Mouse (Mus musculus): ENCODE measurements around the gene Jhy. TPM values are rescaled to one million over a fixed set of nuclear protein-coding genes. Genes with fewer than 3 reads are reported as not detected.

Gene Jhy
- polyA plus RNA-seq, 1 experiment: 0.51 TPM

GRCm38 (mm10) chr9:40877146-40877880 is 86.6 kb downstream of the Jhy start:
- no peak for TF ChIP-seq CTCF (IDR thresholded peaks at IDR 0.05; ENCODE audit: borderline replicate concordance, insufficient read depth, low read depth, low read length)
- TF ChIP-seq POLR2A (IDR thresholded peaks at IDR 0.05; ENCODE audit: borderline replicate concordance, insufficient read depth, low read length): no peak
- DNase-seq: no peak
- H3K27ac ChIP-seq (ENCODE audit: insufficient read depth, low read length): no peak overlapping the region
- WGBS: 2% methylated on average over 42 of the region's 42 CpGs
- no peak overlapping the region for H3K4me3 ChIP-seq (replicated peaks; ENCODE audit: insufficient read depth, low read depth, low read length)
- H3K27me3 ChIP-seq (ENCODE audit: control insufficient read depth, insufficient read depth, low read length): peaks cover 24% of the 10 kb centered on the region; the same call in 1 of the 2 replicates
- H3K4me1 ChIP-seq (ENCODE audit: control insufficient read depth, insufficient read depth, low read length): no peaks in the 10 kb centered on the region

GRCm38 (mm10) chr9:40876693-40877092 is 87.2 kb downstream of the Jhy start:
- no peak for DNase-seq
- no peak for TF ChIP-seq CTCF (IDR thresholded peaks at IDR 0.05; ENCODE audit: borderline replicate concordance, insufficient read depth, low read depth, low read length)
- TF ChIP-seq POLR2A (IDR thresholded peaks at IDR 0.05; ENCODE audit: borderline replicate concordance, insufficient read depth, low read length): no peak
- no peaks in the 10 kb centered on the region for H3K4me1 ChIP-seq (ENCODE audit: control insufficient read depth, insufficient read depth, low read length)
- H3K27me3 ChIP-seq (ENCODE audit: control insufficient read depth, insufficient read depth, low read length): peaks cover 25% of the 10 kb centered on the region; the same call in 1 of the 2 replicates
- 7% methylated on average over 5 of the region's 5 CpGs for WGBS
- no peak overlapping the region for H3K4me3 ChIP-seq (replicated peaks; ENCODE audit: insufficient read depth, low read depth, low read length)
- H3K27ac ChIP-seq (ENCODE audit: insufficient read depth, low read length): no peak overlapping the region

GRCm38 (mm10) chr9:40876164-40876563 is 87.8 kb downstream of the Jhy start:
- no peak for TF ChIP-seq CTCF (IDR thresholded peaks at IDR 0.05; ENCODE audit: borderline replicate concordance, insufficient read depth, low read depth, low read length)
- no peak for TF ChIP-seq POLR2A (IDR thresholded peaks at IDR 0.05; ENCODE audit: borderline replicate concordance, insufficient read depth, low read length)
- WGBS: 2% methylated on average over 29 of the region's 29 CpGs
- no peak overlapping the region for H3K4me3 ChIP-seq (replicated peaks; ENCODE audit: insufficient read depth, low read depth, low read length)
- H3K27ac ChIP-seq (ENCODE audit: insufficient read depth, low read length): no peak overlapping the region
- no peak for DNase-seq
- H3K4me1 ChIP-seq (ENCODE audit: control insufficient read depth, insufficient read depth, low read length): no peaks in the 10 kb centered on the region
- peaks cover 26% of the 10 kb centered on the region; the same call in 1 of the 2 replicates for H3K27me3 ChIP-seq (ENCODE audit: control insufficient read depth, insufficient read depth, low read length)

GRCm38 (mm10) chr9:40875431-40875830 is 88.5 kb downstream of the Jhy start:
- Histone ChIP-seq H3K4me3 (replicated peaks; ENCODE audit: insufficient read depth, low read depth, low read length) (no peak overlapping the region), H3K4me1 (ENCODE audit: control insufficient read depth, insufficient read depth, low read length) (no peaks in the 10 kb centered on the region), H3K27ac (ENCODE audit: insufficient read depth, low read length) (no peak overlapping the region), H3K27me3 (ENCODE audit: control insufficient read depth, insufficient read depth, low read length) (peaks cover 26% of the 10 kb centered on the region; the same call in 1 of the 2 replicates)
- TF ChIP-seq POLR2A (IDR thresholded peaks at IDR 0.05; ENCODE audit: borderline replicate concordance, insufficient read depth, low read length) (no peak), CTCF (IDR thresholded peaks at IDR 0.05; ENCODE audit: borderline replicate concordance, insufficient read depth, low read depth, low read length) (no peak)
- WGBS: 4% methylated on average over 17 of the region's 17 CpGs
- DNase-seq: peak in 1 of 2 experiments; percentile 15

GRCm38 (mm10) chr9:40874961-40875360 is 89.0 kb downstream of the Jhy start:
- H3K4me1 ChIP-seq (ENCODE audit: control insufficient read depth, insufficient read depth, low read length): no peaks in the 10 kb centered on the region
- TF ChIP-seq POLR2A (IDR thresholded peaks at IDR 0.05; ENCODE audit: borderline replicate concordance, insufficient read depth, low read length) (no peak), CTCF (IDR thresholded peaks at IDR 0.05; ENCODE audit: borderline replicate concordance, insufficient read depth, low read depth, low read length) (no peak)
- peaks cover 24% of the 10 kb centered on the region; the same call in 1 of the 2 replicates for H3K27me3 ChIP-seq (ENCODE audit: control insufficient read depth, insufficient read depth, low read length)
- no peak for DNase-seq
- 5% methylated on average over 4 of the region's 4 CpGs for WGBS
- no peak overlapping the region for H3K27ac ChIP-seq (ENCODE audit: insufficient read depth, low read length)
- no peak overlapping the region for H3K4me3 ChIP-seq (replicated peaks; ENCODE audit: insufficient read depth, low read depth, low read length)

GRCm38 (mm10) chr9:40873556-40874470 is 90.1 kb downstream of the Jhy start, which contains the start of gene Bsx:
Gene Bsx (plus strand): TSS chr9:40874127.
- WGBS: 4% methylated on average over 32 of the region's 32 CpGs
- peaks cover 22% of the 10 kb centered on the region; the same call in 1 of the 2 replicates for H3K27me3 ChIP-seq (ENCODE audit: control insufficient read depth, insufficient read depth, low read length)
- TF ChIP-seq POLR2A (IDR thresholded peaks at IDR 0.05; ENCODE audit: borderline replicate concordance, insufficient read depth, low read length) (no peak), CTCF (IDR thresholded peaks at IDR 0.05; ENCODE audit: borderline replicate concordance, insufficient read depth, low read depth, low read length) (no peak)

GRCm38 (mm10) chr9:40872156-40872478 is 91.8 kb downstream of the Jhy start:
- Histone ChIP-seq H3K4me1 (ENCODE audit: control insufficient read depth, insufficient read depth, low read length) (no peaks in the 10 kb centered on the region), H3K27me3 (ENCODE audit: control insufficient read depth, insufficient read depth, low read length) (peaks cover 18% of the 10 kb centered on the region; the same call in 1 of the 2 replicates), H3K4me3 (replicated peaks; ENCODE audit: insufficient read depth, low read depth, low read length) (no peak overlapping the region), H3K27ac (ENCODE audit: insufficient read depth, low read length) (no peak overlapping the region)
- no peak for TF ChIP-seq CTCF (IDR thresholded peaks at IDR 0.05; ENCODE audit: borderline replicate concordance, insufficient read depth, low read depth, low read length)
- no peak for TF ChIP-seq POLR2A (IDR thresholded peaks at IDR 0.05; ENCODE audit: borderline replicate concordance, insufficient read depth, low read length)
- 2% methylated on average over 8 of the region's 8 CpGs for WGBS
- peak in 1 of 2 experiments; percentile 21 for DNase-seq

More at GRCm38 (mm10) chr9:40873556-40874470, 90.1 kb downstream of the Jhy start, which contains the start of gene Bsx:
- Histone ChIP-seq H3K4me1 (ENCODE audit: control insufficient read depth, insufficient read depth, low read length) (no peaks in the 10 kb centered on the region), H3K4me3 (replicated peaks; ENCODE audit: insufficient read depth, low read depth, low read length) (no peak within 1 kb of the TSS), H3K27ac (ENCODE audit: insufficient read depth, low read length) (no peak within 1 kb of the TSS)
- DNase-seq: peak in 1 of 2 experiments; percentile 22

Measured in cerebellum, adult 2 months (tissue).